Mouse (Mus musculus) lung, adult 2 months (tissue): ENCODE results near the gene Foxo6.

Experiments used
- CTCF ChIP-seq: fragments of 200-500 bp; IDR thresholded peaks from 2 replicates; pipeline ENCODE4 v1.5.1; 2011; ENCODE audit warnings: mild to moderate bottlenecking, low read length, control low read depth; ENCODE audit not compliant: insufficient read depth
- POLR2A ChIP-seq: fragments of 200-500 bp; IDR thresholded peaks from 2 replicates; pipeline ENCODE4 v1.6.1; 2011; ENCODE audit warnings: low read depth, mild to moderate bottlenecking, control low read depth, low read length, borderline replicate concordance; ENCODE audit errors: extremely low read depth

DNA sequence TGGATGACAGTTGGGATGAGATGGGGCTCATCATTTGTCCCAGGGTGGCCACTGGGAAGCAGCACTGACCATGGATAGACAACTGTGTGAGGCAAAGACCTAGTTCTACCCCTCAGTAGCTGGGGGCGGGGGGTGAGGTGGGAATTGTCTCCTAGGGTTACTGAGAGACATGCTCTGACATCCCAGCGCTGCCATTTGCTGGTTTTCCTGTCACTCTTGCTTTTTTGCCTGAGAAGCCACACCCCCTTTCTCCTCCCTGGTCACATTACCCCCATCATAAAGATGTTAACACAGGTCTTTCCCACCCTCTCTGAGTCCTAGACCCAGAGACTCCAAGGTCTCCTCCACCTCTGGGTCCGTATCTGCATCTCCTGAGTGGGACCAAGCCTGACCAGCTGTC is 47.7 kb downstream of the Foxo6 start:
- no peak for TF ChIP-seq POLR2A
- TF ChIP-seq CTCF: no peak
